Mouse (Mus musculus) kidney, embryonic 14.5 days (tissue): Measurements from ENCODE around the gene Rabgef1. TPM values are rescaled to one million over a fixed set of nuclear protein-coding genes. Genes with fewer than 3 reads are reported as not detected.

Experiments used
- ATAC-seq: fragments of 200-750 bp; cut with Nextera tagmentation; 2 replicates; pipeline ENCODE4 v1.8.0; 2017; ENCODE audit warnings: moderate number of reproducible peaks, mild to moderate bottlenecking, moderate TSS enrichment, moderate library complexity; ENCODE audit not compliant: low FRiP score, low TSS enrichment
- H3K27ac ChIP-seq: fragments of 300-500 bp; sonication (generic); 2 replicates; pipeline ENCODE4 v1.5.1; 2014; ENCODE audit warnings: low read depth, mild to moderate bottlenecking, low read length, moderate library complexity, mixed read lengths
- H3K27me3 ChIP-seq: fragments of 300-500 bp; sonication (generic); 2 replicates; pipeline ENCODE4 v1.6.1; 2014; ENCODE audit warnings: mild to moderate bottlenecking, low read length; ENCODE audit not compliant: control insufficient read depth, insufficient read depth
- H3K36me3 ChIP-seq: fragments of 300-500 bp; sonication (generic); 2 replicates; pipeline ENCODE4 v1.6.1; 2014; ENCODE audit warnings: low read length, mixed read lengths; ENCODE audit not compliant: control insufficient read depth, insufficient read depth
- H3K4me1 ChIP-seq: fragments of 300-500 bp; sonication (generic); 2 replicates; pipeline ENCODE4 v1.6.1; 2014; ENCODE audit warnings: low read length, mixed read lengths; ENCODE audit not compliant: control insufficient read depth, insufficient read depth
- H3K4me2 ChIP-seq: fragments of 300-500 bp; sonication (generic); replicated peaks from 2 replicates; pipeline ENCODE4 v1.6.1; 2014; ENCODE audit warnings: low read depth, mild to moderate bottlenecking, low read length
- H3K4me3 ChIP-seq: fragments of 300-500 bp; sonication (generic); 2 replicates; pipeline ENCODE4 v1.5.1; 2014; ENCODE audit warnings: mild to moderate bottlenecking, low read length
- H3K9ac ChIP-seq: fragments of 300-500 bp; sonication (generic); 2 replicates; pipeline ENCODE4 v1.6.1; 2014; ENCODE audit warnings: low read depth, mild to moderate bottlenecking, low read length, moderate library complexity
- H3K9me3 ChIP-seq: fragments of 300-500 bp; sonication (generic); 2 replicates; pipeline ENCODE4 v1.6.1; 2016; ENCODE audit warnings: low read length; ENCODE audit not compliant: control insufficient read depth
- WGBS: fragments of 180-500 bp; shearing (Covaris S2); extraction: QIAGEN DNeasy Blood & Tissue Kit; methylation state at CpG from one replicate; pipeline ENCODE4 v1.1.7; 2014; 5-methylcytosine and 5-hydroxymethylcytosine counted together
- polyA plus RNA-seq: library from polyadenylated mRNA; unstranded; fragments of >200 nt; fragmentation: Nextera tagmentation; extraction: Ambion mirVana; gene quantifications from 2 replicates; pipeline ENCODE4 v1.2.1, GENCODE M21; 2014

The Rabgef1 gene
- polyA plus RNA-seq, 1 experiment from 2014 or later = 26.7 TPM

GRCm38 (mm10) chr5:130163670-130164069 lies 7.9 kb upstream of the Rabgef1 start:
- no peak overlapping the region for H3K4me2 ChIP-seq
- no peak overlapping the region for H3K4me3 ChIP-seq
- no peak for ATAC-seq
- no peaks in the 10 kb centered on the region for H3K27me3 ChIP-seq
- 3% methylated on average over 7 of the region's 7 CpGs for WGBS
- no peak overlapping the region for H3K9ac ChIP-seq
- no peaks in the 10 kb centered on the region for H3K36me3 ChIP-seq
- H3K27ac ChIP-seq = no peak overlapping the region
- no peaks in the 10 kb centered on the region for H3K9me3 ChIP-seq
- no peaks in the 10 kb centered on the region for H3K4me1 ChIP-seq

DNA sequence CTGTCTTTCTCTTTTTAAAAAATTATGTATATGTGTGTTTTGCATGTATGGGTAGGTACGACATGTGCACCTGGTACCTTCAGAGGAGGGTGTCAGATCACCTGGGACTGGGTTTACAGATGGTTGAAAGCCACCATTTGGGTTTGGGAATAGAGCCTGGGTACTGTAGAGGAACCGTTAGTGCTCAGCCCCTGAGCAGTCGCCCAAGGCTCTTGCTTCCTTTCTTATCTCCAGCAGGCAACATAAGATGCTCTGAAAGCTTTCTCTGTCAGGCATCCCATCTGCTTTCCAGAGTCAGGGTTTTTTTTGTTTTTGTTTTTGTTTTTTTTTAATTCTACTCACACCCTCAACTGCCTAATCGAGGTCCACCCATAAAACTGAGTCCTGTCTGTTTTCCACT lies 6.4 kb upstream of the Rabgef1 start:
- no peaks in the 10 kb centered on the region for H3K9me3 ChIP-seq
- no peak overlapping the region for H3K27ac ChIP-seq
- no peaks in the 10 kb centered on the region for H3K36me3 ChIP-seq
- no peaks in the 10 kb centered on the region for H3K4me1 ChIP-seq
- H3K9ac ChIP-seq = no peak overlapping the region
- 81% methylated on average over 4 of the region's 4 CpGs for WGBS
- H3K4me3 ChIP-seq = no peak overlapping the region
- no peaks in the 10 kb centered on the region for H3K27me3 ChIP-seq
- ATAC-seq = no peak
- H3K4me2 ChIP-seq = no peak overlapping the region

- no peaks in the 10 kb centered on the region for H3K36me3 ChIP-seq
- WGBS = 65% methylated on average over 6 of the region's 6 CpGs
- H3K4me2 ChIP-seq = no peak overlapping the region
- H3K27me3 ChIP-seq = no peaks in the 10 kb centered on the region
- no peak for ATAC-seq
- peaks cover 10% of the 10 kb centered on the region for H3K4me1 ChIP-seq
- H3K9ac ChIP-seq = no peak overlapping the region
- H3K27ac ChIP-seq = no peak overlapping the region
- no peak overlapping the region for H3K4me3 ChIP-seq
- H3K9me3 ChIP-seq = no peaks in the 10 kb centered on the region
Observed at GRCm38 (mm10) chr5:130169109-130169508, 2.5 kb upstream of the Rabgef1 start.

DNA sequence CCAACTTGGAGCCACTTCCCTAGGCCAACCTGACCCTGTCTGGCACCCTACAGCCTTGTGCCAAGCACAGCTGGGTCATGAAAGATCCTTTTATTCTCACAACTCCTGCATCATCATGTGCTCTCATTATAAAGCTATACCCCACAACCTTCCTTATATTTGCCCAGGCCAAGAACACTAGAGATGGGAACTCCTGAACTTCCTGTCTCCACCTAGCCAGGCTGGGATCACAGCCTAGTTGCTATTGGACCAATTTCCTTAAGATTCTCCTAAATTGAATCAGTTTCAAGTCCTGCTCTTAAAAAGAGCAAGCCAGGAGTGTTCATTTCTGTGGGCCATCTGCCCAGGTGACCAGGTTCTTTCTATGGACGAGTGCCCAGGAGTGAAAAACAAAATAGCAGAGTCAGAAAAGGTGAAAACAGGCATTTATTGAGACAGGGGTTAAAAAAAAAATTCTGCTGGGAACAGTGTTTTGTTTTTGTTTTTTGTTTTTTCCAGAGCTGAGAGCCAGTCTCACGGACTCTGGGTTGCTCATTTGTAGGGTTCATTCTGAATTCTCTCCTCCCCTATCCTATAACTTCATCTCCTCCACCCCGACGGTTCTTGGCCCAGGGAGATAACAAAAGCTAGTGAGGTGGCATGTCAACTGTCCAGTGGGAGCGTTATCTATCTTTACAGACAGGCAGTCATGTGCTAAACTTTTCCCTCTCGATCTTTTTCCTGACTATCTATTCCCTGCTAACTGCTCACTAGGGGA lies 754 bp upstream of the Rabgef1 start:
- peak; percentile 18 for ATAC-seq
- peak overlapping the region; percentile 93 for H3K9ac ChIP-seq
- H3K4me3 ChIP-seq = peak overlapping the region; percentile 94
- no peaks in the 10 kb centered on the region for H3K27me3 ChIP-seq
- peaks cover 10% of the 10 kb centered on the region for H3K4me1 ChIP-seq
- H3K27ac ChIP-seq = peak overlapping the region; percentile 81; the same call in 1 of the 2 replicates
- peak overlapping the region; percentile 81 for H3K4me2 ChIP-seq
- no peaks in the 10 kb centered on the region for H3K36me3 ChIP-seq
- 12% methylated on average over 6 of the region's 6 CpGs for WGBS
- no peaks in the 10 kb centered on the region for H3K9me3 ChIP-seq

DNA sequence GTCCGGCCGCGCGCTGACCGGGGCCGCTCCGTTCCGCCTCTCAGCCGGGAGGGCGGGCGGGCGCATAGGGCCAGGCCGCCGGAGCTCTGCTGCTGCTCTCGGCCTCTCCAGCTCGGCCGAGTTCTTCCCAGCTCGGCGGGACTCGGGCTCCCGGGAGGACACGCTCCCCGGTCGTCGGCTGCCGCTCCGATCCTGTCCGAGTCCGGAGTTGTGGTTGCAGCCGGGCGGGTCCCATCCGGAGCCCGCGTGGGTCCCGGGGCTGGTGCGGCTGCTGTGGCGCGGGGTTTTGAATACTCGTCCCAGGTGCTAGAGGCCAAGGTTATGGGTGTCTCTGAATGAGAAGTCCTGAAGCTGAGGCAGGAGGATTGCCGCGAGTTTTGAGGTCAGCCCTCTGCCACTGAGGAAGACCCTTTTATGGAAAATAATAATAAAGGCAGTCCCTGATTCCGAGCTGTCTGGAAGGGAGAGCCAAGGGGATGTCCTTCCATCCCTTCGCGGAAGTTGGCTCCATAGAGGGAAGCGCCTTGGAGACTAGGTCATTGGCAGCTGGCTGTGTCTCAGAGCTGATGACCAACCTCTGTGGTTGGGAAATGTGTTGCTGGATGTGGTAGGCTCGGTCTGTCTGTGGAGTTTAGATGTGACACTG lies 481 bp downstream of the Rabgef1 start:
- ATAC-seq = peak; percentile 84

GRCm38 (mm10) chr5:130173012-130173411 lies 1.4 kb downstream of the Rabgef1 start:
- no peak overlapping the region for H3K27ac ChIP-seq
- no peaks in the 10 kb centered on the region for H3K36me3 ChIP-seq
- no peaks in the 10 kb centered on the region for H3K27me3 ChIP-seq
- WGBS = 94% methylated on average over 4 of the region's 4 CpGs
- ATAC-seq = no peak
- H3K4me3 ChIP-seq = peak overlapping the region; percentile 94; the same call in 1 of the 2 replicates
- H3K9me3 ChIP-seq = no peaks in the 10 kb centered on the region
- H3K4me2 ChIP-seq = peak overlapping the region; percentile 72
- H3K9ac ChIP-seq = no peak overlapping the region
- peaks cover 10% of the 10 kb centered on the region for H3K4me1 ChIP-seq

More for the DNA sequence above, 481 bp downstream of the Rabgef1 start:
- under 1% methylated on average over 32 of the region's 46 CpGs for WGBS
- Histone ChIP-seq H3K9me3 (no peaks in the 10 kb centered on the region), H3K9ac (peak overlapping the region; percentile 93), H3K27me3 (no peaks in the 10 kb centered on the region), H3K4me1 (peaks cover 10% of the 10 kb centered on the region), H3K36me3 (no peaks in the 10 kb centered on the region), H3K4me3 (peak overlapping the region; percentile 94), H3K27ac (peak overlapping the region; percentile 81), H3K4me2 (peak overlapping the region; percentile 72)

- no peaks in the 10 kb centered on the region for H3K36me3 ChIP-seq
- no peak overlapping the region for H3K9ac ChIP-seq
- H3K4me1 ChIP-seq = peaks cover 7% of the 10 kb centered on the region
- no peak overlapping the region for H3K4me2 ChIP-seq
- ATAC-seq = no peak
- H3K4me3 ChIP-seq = no peak overlapping the region
- no peaks in the 10 kb centered on the region for H3K27me3 ChIP-seq
- H3K9me3 ChIP-seq = no peaks in the 10 kb centered on the region
- WGBS = 67% methylated on average over 4 of the region's 4 CpGs
- H3K27ac ChIP-seq = no peak overlapping the region
Observed at GRCm38 (mm10) chr5:130177871-130178270, 6.3 kb downstream of the Rabgef1 start.

- H3K4me3 ChIP-seq = no peak overlapping the region
- H3K27me3 ChIP-seq = no peaks in the 10 kb centered on the region
- H3K27ac ChIP-seq = no peak overlapping the region
- H3K9ac ChIP-seq = no peak overlapping the region
- no peak for ATAC-seq
- H3K9me3 ChIP-seq = no peaks in the 10 kb centered on the region
- H3K4me1 ChIP-seq = 0 out of 2 replicates have a peak, but pooled peaks cover 4% of the 10 kb centered on the region
- 69% methylated on average over 7 of the region's 7 CpGs for WGBS
- H3K4me2 ChIP-seq = no peak overlapping the region
- no peaks in the 10 kb centered on the region for H3K36me3 ChIP-seq
Observed at GRCm38 (mm10) chr5:130180362-130180761, 8.8 kb downstream of the Rabgef1 start.
